Mouse (Mus musculus): ENCODE data around the gene Cntln. TPM values are rescaled to one million over a fixed set of nuclear protein-coding genes. Genes with fewer than 3 reads are reported as not detected.
A peak's percentile ranks its signal among the peaks of the same experiment; 100 is the strongest.

Cntln gene
- 8.5 and 9.4 TPM in 2 replicates for polyA plus RNA-seq (2011; ENCODE audit: insufficient read depth, insufficient read length, low replicate concordance, missing spikeins)

DNA sequence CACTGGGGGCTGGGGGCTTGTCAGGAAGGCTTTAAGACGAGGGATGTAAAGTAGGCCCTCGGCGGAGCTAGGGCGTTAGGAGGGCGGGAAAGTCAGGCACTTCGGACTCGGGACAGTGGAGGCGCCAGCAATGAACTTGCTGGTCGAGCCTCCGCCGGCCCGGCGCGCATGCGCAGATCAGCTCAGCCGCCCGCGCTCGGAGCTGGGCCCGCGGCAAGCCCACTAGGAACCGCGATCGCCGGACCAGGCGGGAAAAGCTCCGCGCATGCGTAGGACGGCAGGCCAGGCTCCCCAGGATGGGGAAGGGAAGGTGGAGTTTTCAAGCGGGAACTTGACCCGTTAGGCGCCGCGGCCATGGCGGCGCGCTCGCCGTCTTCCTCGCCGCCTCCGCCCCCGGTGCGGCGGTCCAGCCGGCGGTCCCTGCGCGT is at the start of gene Cntln:
Gene Cntln (plus strand): TSS at position 199 of the 428 bp plus-strand sequence.
- 1% methylated on average over 50 of the region's 50 CpGs for WGBS
- Histone ChIP-seq H3K4me1 (ENCODE audit: control insufficient read depth, insufficient read depth, low read length) (no peaks in the 10 kb centered on the region), H3K4me3 (replicated peaks; ENCODE audit: control insufficient read depth, low read depth, low read length) (peak within 1 kb of the TSS; percentile 76), H3K27ac (ENCODE audit: control insufficient read depth, insufficient read depth, low read depth, low read length, poor library complexity) (peak within 1 kb of the TSS; percentile 74)
- peak; percentile 69 for TF ChIP-seq POLR2A (IDR thresholded peaks at IDR 0.05; ENCODE audit: borderline replicate concordance, control insufficient read depth, low read depth, low read length)
- no peak for TF ChIP-seq CTCF (IDR thresholded peaks at IDR 0.05; ENCODE audit: control insufficient read depth, insufficient read depth, low read length)

DNA sequence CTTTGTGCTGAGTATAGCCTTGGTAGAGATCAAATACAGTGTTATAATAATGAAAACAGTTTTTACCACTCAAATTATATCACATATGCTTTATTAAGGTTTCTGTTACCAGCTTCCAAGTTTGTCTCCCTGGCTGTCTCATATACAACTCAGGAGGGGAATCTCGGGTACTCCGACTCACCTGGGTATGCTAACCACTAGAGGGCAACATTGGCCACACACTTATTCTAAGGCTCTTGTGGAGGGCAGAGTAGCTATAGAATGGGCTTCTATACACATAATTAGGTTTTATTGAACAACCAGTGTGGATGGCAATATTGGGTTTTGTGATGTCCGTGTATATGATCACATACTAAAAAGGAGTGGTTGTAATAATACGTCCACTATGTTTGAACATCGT is 47.1 kb upstream of the Cntln start:
- H3K4me1 ChIP-seq (ENCODE audit: control insufficient read depth, insufficient read depth, low read length) = no peaks in the 10 kb centered on the region
- no peak overlapping the region for H3K4me3 ChIP-seq (replicated peaks; ENCODE audit: control insufficient read depth, low read depth, low read length)
- H3K27ac ChIP-seq (ENCODE audit: control insufficient read depth, insufficient read depth, low read depth, low read length, poor library complexity) = no peak overlapping the region
- TF ChIP-seq CTCF (IDR thresholded peaks at IDR 0.05; ENCODE audit: control insufficient read depth, insufficient read depth, low read length) (no peak), POLR2A (IDR thresholded peaks at IDR 0.05; ENCODE audit: borderline replicate concordance, control insufficient read depth, low read depth, low read length) (no peak)
- 45% methylated on average over 5 of the region's 5 CpGs for WGBS

DNA sequence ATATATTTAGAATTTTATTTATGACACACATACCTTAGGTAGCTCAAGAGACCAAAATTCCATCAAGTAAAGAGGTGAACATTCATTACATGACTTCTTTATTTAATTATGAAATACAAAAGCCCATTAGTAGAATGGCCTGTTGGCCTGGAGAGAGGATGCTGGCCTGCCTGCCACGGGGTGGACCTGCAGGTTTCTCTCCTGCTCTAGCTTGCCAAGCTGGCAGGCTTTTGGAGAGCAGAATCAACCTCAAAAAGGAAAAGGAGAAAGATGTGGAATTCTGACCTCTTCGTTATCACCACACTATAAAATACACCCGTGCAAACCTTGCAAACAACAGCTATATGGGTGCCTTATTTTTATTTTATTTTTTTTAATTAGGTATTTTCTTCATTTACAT is 45.6 kb upstream of the Cntln start:
- no peak overlapping the region for H3K27ac ChIP-seq (ENCODE audit: control insufficient read depth, insufficient read depth, low read depth, low read length, poor library complexity)
- TF ChIP-seq POLR2A (IDR thresholded peaks at IDR 0.05; ENCODE audit: borderline replicate concordance, control insufficient read depth, low read depth, low read length) = no peak
- TF ChIP-seq CTCF (IDR thresholded peaks at IDR 0.05; ENCODE audit: control insufficient read depth, insufficient read depth, low read length) = no peak
- WGBS = 88% methylated on average over 3 of the region's 3 CpGs
- H3K4me1 ChIP-seq (ENCODE audit: control insufficient read depth, insufficient read depth, low read length) = no peaks in the 10 kb centered on the region
- H3K4me3 ChIP-seq (replicated peaks; ENCODE audit: control insufficient read depth, low read depth, low read length) = no peak overlapping the region

DNA sequence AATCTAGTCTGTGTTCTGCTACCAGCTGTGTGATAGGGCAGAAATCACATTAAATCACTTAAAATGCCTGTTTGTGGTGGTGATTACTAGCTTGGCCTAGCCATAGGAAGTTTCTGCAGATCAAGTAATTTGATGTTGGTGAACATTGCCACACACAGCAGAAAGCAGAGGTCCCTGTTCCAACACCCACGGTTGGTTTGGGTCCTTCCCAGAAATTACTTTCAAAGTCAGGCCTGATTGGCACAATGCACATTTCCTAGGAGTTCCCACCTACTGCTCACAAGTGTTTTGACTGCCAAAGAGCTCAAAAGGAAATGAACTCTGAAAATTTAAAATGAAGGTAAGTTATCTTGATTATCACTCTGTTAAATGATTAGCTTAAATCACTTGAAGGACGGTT is 44.6 kb upstream of the Cntln start:
- WGBS = 61% methylated on average over 2 of the region's 2 CpGs

DNA sequence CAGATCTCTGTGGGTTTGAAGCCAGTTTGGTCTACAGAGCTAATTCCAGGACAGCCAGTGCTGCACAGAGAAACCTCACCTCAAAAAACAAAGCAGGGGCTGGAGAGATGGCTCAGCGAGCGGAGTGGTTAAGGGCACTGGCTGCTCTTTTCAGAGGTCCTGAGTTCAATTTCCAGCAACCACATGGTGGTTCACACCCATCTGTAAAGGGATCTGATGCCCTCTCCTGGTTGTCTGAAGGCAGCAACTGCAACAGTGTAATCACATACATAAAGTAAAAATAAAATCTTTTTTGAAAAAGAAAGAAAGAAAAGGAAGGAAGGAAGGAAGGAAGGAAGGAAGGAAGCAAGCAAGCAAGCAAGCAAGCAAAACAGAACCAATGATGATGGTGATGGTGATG is 26.5 kb upstream of the Cntln start:
- Histone ChIP-seq H3K27ac (ENCODE audit: control insufficient read depth, insufficient read depth, low read depth, low read length, poor library complexity) (no peak overlapping the region), H3K4me3 (replicated peaks; ENCODE audit: control insufficient read depth, low read depth, low read length) (no peak overlapping the region), H3K4me1 (ENCODE audit: control insufficient read depth, insufficient read depth, low read length) (no peaks in the 10 kb centered on the region)
- WGBS = 80% methylated on average over 2 of the region's 2 CpGs
- TF ChIP-seq POLR2A (IDR thresholded peaks at IDR 0.05; ENCODE audit: borderline replicate concordance, control insufficient read depth, low read depth, low read length) = no peak
- no peak for TF ChIP-seq CTCF (IDR thresholded peaks at IDR 0.05; ENCODE audit: control insufficient read depth, insufficient read depth, low read length)

More for the DNA sequence above, 44.6 kb upstream of the Cntln start:
- Histone ChIP-seq H3K4me3 (replicated peaks; ENCODE audit: control insufficient read depth, low read depth, low read length) (no peak overlapping the region), H3K27ac (ENCODE audit: control insufficient read depth, insufficient read depth, low read depth, low read length, poor library complexity) (no peak overlapping the region), H3K4me1 (ENCODE audit: control insufficient read depth, insufficient read depth, low read length) (no peaks in the 10 kb centered on the region)
- TF ChIP-seq POLR2A (IDR thresholded peaks at IDR 0.05; ENCODE audit: borderline replicate concordance, control insufficient read depth, low read depth, low read length) (no peak), CTCF (IDR thresholded peaks at IDR 0.05; ENCODE audit: control insufficient read depth, insufficient read depth, low read length) (no peak)

DNA sequence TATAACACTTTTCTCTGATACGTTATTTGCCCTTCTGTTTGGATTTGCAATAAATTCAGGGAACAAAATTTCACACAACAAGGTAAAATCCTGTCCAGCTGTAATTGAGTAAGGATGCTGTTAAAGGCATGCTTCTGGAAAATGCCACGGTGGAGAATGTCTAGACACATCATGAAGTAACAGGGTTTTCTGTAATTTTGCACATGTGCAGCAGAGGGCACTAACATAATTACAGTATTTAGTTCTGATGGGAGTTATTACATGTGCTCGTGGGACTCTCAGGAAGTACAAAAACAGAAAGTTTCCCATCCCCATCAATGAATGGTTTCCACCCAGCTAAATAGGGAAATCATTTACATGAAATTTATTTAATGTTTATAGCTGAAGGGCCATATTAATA is 7.8 kb upstream of the Cntln start:
- H3K4me3 ChIP-seq (replicated peaks; ENCODE audit: control insufficient read depth, low read depth, low read length) = no peak overlapping the region
- no peaks in the 10 kb centered on the region; the same call in 1 of the 2 replicates for H3K4me1 ChIP-seq (ENCODE audit: control insufficient read depth, insufficient read depth, low read length)
- 23% methylated on average over 3 of the region's 3 CpGs for WGBS
- H3K27ac ChIP-seq (ENCODE audit: control insufficient read depth, insufficient read depth, low read depth, low read length, poor library complexity) = no peak overlapping the region
- no peak for TF ChIP-seq POLR2A (IDR thresholded peaks at IDR 0.05; ENCODE audit: borderline replicate concordance, control insufficient read depth, low read depth, low read length)
- TF ChIP-seq CTCF (IDR thresholded peaks at IDR 0.05; ENCODE audit: control insufficient read depth, insufficient read depth, low read length) = no peak

DNA sequence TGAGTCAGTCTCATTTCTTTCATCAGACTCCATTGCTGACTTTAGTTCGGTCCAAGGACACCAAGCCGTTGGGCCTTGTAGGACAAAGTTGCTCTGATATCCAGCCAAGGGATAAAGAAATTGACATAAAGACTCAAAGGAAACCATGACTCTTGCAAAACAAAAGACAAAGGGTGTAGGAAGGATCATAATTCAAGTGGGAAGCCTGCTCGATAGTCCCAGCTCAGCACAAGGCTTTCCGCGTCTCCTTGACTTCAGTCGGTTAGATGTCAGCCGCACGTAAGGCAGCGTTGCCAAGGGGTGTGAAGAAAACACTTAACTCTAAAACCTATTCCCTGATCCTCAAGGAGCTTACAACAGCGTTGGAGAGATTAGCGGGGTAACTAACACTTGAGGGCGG is 463 bp upstream of the Cntln start:
- 95% methylated on average over 12 of the region's 12 CpGs for WGBS
- no peak overlapping the region for H3K4me3 ChIP-seq (replicated peaks; ENCODE audit: control insufficient read depth, low read depth, low read length)
- TF ChIP-seq POLR2A (IDR thresholded peaks at IDR 0.05; ENCODE audit: borderline replicate concordance, control insufficient read depth, low read depth, low read length) (no peak), CTCF (IDR thresholded peaks at IDR 0.05; ENCODE audit: control insufficient read depth, insufficient read depth, low read length) (no peak)
- H3K4me1 ChIP-seq (ENCODE audit: control insufficient read depth, insufficient read depth, low read length) = no peaks in the 10 kb centered on the region
- H3K27ac ChIP-seq (ENCODE audit: control insufficient read depth, insufficient read depth, low read depth, low read length, poor library complexity) = peak overlapping the region; percentile 74; the same call in 1 of the 2 replicates

DNA sequence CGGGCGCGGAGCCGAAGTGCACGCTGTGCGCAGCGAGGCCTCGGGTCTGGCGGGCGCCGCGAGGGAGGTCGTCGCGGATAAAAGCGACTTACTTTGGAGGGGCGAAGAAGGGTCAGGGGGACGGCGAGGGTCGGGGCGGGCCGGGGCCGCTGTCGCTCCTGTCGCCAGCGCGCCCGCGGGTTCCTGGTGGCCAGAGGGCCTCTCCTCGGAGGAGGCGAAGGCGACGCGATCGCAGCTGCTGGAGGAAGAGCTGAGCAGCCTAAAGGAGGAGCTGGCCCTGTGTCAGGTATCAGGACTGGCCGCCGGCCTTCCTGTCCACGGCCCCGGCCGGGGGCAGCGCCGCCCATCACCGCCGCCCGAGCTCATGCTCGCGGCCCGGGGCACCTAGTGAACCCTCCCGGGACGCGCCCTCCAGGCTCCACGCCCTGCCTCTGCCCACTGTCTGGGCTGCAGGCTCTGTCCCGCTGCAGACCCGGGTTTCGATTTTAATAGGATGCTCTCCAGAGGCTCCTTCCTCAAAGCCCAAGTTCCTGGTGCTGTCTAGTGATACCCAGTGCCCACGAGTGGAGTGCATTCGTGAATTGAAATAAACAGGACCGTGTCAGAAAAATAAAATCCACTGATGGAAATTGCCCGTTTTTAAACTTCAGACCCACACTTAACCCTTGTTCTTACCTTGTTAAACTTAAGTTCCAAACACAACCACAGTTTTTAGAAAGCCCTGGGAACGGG is 596 bp downstream of the Cntln start:
- Histone ChIP-seq H3K27ac (ENCODE audit: control insufficient read depth, insufficient read depth, low read depth, low read length, poor library complexity) (peak overlapping the region; percentile 74), H3K4me1 (ENCODE audit: control insufficient read depth, insufficient read depth, low read length) (no peaks in the 10 kb centered on the region), H3K4me3 (replicated peaks; ENCODE audit: control insufficient read depth, low read depth, low read length) (peak overlapping the region; percentile 76)
- 1% methylated on average over 60 of the region's 60 CpGs for WGBS
- TF ChIP-seq POLR2A (IDR thresholded peaks at IDR 0.05; ENCODE audit: borderline replicate concordance, control insufficient read depth, low read depth, low read length) (no peak; the same call in 1 of the 2 replicates), CTCF (IDR thresholded peaks at IDR 0.05; ENCODE audit: control insufficient read depth, insufficient read depth, low read length) (no peak)

All from bone marrow, adult 2 months (tissue).